Mouse (Mus musculus) CH12F3 (cell line): ENCODE results near the gene Magi1.

Experiments
- in situ Hi-C: fragments of 300-500 bp; cut with MboI; formaldehyde crosslinking; loops from 2 replicates; pipeline ENCODE4 v1.14.3; 2020; ENCODE audit warnings: low sequenced_read_pairs

Magi1 gene

GRCm38 (mm10) chr6:93845498-93845897, 438.2 kb downstream of the Magi1 start:
- in situ Hi-C loops, result no loop called here

DNA sequence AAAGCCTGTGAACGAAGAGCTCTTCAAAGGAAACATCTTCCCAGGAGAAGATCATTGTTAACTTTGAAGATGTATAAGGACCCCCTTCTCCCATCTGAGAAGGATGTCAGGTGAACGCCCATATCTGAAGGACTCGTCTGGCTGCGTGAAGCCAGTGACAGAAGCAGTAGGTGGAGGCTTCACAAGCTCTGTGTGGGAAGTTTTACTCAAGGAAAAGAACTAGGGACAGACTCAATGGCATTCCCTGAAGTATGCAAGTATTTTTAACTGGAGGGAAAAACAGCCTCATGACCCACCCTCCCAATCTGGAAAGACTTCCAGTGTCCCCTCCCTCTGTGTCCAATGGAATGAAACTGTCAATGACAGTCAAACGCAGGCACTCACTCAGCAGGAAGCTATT, 438.6 kb downstream of the Magi1 start:
- in situ Hi-C loops, result no loop called here

DNA sequence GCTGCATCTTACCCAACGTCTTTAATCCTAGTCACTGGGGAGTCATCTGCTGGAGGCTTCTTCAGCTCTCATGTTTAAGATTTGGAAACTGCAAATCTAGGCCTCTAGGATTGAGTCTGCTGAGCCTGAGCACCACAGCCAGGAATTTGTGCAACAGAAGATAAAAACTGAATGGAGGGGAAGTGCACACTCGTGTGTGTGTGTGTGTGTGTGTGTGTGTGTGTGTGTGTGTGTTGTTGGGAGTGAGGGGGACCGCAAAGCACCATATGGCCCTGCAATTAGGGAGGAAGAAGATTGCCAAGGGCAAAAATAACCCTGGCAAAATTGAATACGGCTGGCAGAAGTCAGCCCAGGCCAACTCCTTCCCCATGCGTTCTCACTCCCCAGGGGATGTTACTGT, 439.1 kb downstream of the Magi1 start:
- in situ Hi-C loops, result no loop called here

- in situ Hi-C loops, result no loop called here
Observed at GRCm38 (mm10) chr6:93838398-93838797, 445.3 kb downstream of the Magi1 start.

DNA sequence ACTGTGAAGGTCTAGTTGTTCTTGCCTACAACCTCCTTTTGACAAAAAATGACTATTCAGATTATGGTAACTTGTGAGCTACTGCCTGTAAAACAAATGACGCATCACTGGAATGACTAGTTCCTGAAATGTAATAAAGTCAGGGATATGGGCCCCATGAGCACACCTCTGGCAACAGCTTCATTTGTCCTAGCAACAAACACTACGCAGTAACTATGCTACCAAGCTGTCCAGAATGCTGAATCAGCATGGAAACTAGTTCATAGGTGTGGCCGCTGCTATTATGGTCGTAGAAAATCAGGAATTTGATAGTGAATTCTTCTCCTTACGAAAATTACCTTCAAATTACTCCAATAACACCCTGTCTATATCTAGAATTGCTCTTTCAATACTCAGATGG, 447.1 kb downstream of the Magi1 start:
- in situ Hi-C loops, result no loop called here

DNA sequence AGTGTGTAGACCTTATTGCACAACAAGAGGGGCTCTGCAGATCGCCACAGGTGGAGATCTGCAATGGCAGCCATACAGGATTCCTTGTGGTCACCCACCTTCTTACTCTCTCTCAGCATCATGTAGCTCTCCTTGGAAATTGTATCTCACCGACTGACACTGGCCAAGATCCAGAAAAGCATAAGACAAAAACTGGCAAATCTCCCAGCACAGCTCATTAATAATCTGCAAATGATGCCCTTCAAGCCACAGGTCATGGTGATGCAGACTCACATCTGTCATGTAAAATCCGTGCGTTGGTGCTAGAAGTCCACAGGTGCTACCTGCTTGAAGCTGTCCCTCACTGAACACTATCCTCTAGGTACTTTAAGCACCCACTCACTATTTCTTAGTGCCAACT, 448.5 kb downstream of the Magi1 start:
- in situ Hi-C loops, result no loop called here

DNA sequence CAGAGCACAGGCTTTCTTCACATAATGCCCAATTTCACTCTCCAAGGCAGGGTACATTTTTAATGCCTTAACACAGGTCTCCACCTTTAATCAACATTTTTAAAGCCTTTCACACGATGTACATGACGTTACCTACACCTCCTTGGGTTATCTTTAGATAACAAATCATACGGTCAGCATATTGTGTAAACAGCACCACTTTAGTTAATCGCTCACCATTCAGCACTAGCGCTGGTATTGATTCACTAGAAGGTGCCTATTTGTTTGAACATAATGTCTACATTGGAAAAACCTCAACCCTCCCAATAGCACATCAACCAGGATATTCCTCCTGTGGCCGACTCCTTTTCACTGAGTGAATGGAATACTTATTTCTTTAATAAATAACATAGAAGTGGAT, 455.5 kb downstream of the Magi1 start:
- in situ Hi-C loops, result no loop called here

- in situ Hi-C loops, result no loop called here
Observed at GRCm38 (mm10) chr6:93826875-93827274, 456.8 kb downstream of the Magi1 start.

DNA sequence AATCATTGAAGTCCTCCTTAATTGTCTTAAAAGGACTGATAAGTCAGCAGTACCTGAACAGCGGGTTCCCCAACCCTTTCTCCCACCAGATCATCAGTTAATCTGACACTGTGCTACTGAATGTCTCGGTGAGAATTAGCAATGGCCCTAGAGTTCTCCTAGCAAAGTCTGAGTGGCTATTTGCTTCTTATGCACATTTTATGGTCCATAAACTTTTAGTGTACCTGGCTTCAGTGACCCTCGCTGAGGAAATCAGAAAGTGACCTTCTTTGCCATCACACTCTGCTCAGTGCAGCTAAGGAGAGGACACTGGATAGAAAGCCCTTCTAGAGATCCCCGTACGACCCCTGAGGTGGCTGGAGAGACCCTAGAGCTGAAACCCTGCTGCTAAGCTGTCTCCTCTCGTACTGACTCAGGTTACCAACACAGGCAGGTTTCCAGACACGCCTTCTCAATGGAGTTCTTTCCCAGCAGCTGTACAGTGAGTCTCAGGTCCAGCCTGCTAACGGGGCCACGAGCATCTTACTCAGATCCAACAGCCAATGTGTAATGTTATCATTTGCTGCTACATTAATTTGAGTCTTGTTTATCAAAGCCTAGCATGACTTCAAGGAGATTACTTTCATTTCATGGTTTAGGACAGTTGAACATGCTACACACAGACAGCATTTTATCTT, 461.4 kb downstream of the Magi1 start:
- in situ Hi-C loops, result no loop called here

GRCm38 (mm10) chr6:93821512-93821911, 462.2 kb downstream of the Magi1 start:
- in situ Hi-C loops, result no loop called here

DNA sequence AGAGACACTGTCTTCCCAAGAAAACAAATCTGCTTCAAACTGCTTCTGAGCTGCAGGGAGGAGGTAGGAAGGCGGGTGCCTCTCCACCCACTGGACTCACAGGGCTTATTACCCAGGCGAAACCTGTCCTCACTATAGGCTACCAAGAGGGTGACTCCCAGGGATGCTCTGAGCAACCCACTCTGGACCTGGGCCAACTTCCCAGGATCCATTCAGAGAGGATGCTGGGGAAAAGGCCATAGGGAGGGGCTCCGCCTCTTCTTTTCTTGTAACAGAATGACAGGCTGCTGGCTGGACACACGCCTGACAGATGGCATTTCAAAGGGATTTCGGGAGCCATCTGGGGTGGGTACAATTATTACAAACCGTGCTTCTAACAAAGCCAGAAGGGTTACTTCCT, 463.8 kb downstream of the Magi1 start:
- in situ Hi-C loops, result no loop called here

DNA sequence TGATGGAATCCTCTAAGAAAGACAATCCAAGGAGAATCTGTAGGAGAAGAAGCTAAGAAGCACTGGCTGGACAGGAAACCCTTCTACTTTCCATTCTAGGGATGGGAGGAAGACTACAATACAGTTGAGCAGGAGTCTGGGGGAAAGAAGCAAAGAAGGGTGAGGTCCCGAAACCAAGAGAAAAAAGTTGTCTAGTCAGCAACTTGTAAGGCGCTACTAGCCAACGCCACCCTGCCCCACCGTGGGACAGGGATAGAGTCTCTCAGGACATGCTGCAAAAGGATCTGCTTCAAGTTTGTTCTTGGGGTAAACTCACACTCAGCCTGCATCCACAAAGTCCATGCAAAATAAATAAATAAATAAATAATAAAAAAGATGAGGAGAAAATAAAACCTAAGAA, 464.4 kb downstream of the Magi1 start:
- in situ Hi-C loops, result no loop called here

- in situ Hi-C loops, result no loop called here
Observed at GRCm38 (mm10) chr6:93818494-93818893, 465.2 kb downstream of the Magi1 start.

GRCm38 (mm10) chr6:93805407-93805936, 478.2 kb downstream of the Magi1 start:
- in situ Hi-C loops, result no loop called here

DNA sequence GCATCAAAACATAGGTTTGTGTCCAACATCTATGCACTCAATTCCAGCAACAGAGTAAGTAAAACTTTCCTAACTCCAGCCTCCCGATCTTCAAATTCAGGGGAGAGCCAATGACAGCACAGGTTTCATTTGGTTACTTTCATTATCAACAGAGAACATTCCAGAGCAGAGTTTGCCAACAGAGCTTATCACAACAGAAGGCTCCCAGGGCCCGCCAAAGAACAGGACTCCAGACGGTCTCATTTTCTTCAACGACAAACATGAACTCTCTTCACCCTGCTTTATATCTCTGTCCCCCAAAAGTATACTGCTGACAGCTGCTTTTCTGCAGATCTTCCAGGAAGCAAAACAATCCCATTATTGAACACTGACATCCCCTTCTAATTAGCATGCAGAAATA, 481.3 kb downstream of the Magi1 start:
- in situ Hi-C loops, result no loop called here

DNA sequence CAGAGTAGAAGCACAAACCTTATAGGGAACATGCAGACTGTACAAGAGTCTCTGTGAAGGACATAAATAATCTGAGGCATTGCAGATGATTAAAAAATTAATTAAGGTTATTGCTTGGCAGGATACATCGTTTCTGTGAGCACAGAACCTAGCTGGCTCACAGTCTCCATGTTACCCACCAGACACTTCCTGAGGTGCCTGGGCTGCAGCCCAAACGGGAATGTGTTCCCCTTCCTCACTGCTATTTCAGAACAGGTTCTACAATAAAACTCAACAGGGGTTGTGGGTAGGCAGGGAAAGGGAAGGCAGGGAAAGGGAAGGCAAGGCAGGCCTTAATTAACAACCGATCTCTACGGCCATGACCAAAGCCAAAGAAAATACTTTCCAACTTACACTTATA, 483.3 kb downstream of the Magi1 start:
- in situ Hi-C loops, result no loop called here

DNA sequence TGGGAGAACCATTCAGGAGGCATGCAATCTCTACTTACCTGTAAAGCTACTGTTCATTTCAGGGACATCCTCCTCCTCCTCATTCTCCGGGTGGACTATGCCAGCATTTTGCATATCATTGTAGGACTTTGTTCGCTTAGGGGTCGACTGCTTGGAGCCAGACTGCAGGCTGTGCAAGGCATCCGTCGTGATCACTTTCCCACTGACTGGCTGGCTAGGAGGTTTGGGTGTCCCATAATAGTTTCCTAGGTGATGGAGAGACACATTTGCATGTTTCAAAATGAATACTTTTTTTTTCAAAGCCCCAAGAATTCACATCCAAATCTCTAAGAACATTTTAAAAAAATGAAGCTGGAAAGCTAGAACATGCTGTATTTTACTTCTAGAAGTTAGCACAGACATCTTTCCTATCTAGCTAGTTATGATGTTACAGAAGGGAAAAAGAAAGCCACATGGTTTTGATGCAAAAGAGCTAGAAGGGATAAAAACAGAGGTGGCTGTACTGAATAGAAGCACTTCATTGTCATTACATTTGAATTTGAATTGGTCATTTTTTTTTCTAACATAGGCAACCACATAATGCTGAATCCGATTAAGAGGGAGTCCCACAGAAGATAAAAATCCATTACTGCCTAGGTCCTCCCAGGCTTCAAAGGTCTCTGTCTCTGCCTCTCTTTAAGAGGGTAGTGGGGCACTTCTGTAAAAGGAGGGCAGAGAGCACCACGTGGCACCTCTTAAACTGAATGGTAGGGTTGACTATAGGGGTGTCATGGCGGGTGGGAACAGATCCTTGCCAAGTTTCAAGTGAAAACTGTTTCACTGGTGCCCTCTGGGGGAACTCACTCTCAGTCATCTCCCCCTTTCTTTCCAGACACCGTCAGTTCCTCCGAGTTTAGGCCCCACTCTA, 491.2 kb downstream of the Magi1 start:
- in situ Hi-C loops, result no loop called here

- in situ Hi-C loops, result no loop called here
Observed at GRCm38 (mm10) chr6:93789721-93790120, 494.0 kb downstream of the Magi1 start.

DNA sequence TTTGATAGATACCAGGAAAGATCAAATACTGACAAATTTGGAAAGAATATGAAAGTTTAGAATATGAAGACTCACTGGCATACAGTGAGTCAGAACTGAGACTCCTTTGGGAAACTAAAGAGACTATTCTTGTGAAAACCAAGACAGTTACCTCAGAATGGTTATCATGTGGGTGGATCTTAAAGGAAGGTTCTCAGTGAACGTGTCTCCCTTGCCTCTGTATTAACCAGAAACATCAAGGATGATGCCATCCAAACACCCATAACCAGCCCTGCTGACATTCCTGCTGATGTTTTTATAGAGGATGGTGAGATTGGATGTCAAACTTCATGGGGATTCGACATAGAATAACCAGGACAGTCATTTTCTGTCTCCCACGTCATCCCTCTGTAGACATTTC, 496.7 kb downstream of the Magi1 start:
- in situ Hi-C loops, result no loop called here

- in situ Hi-C loops, result no loop called here
Observed at GRCm38 (mm10) chr6:93786220-93786619, 497.5 kb downstream of the Magi1 start.

DNA sequence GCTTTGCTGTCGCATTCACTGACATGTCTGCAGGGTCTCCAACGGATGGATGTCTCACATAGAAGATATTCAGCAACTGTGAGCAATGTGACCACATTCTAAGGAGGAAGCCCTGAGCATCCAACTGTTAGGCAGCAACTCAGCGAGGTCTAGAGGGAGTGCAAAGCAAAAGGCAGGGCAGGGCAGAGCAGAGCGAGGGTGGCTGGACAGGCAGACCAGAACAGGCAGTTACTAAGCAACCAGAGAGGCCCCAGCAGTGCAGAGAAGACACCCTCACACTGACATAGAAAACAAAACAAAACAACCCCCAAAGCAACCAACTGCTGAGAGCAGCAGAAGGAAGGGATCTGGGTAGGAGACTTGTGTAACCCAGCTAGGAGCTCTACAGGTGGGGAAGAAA, 512.6 kb downstream of the Magi1 start:
- in situ Hi-C loops, result no loop called here
